Mouse (Mus musculus): ENCODE data around the gene Rabl3. TPM values are rescaled to one million over a fixed set of nuclear protein-coding genes. Genes with fewer than 3 reads are reported as not detected.
A peak's percentile ranks its signal among the peaks of the same experiment; 100 is the strongest.

Gene Rabl3
- polyA plus RNA-seq (2016; fragmentation: Nextera tagmentation; extraction: Ambion mirVana) = 45.9 and 48.4 TPM in 2 replicates

DNA sequence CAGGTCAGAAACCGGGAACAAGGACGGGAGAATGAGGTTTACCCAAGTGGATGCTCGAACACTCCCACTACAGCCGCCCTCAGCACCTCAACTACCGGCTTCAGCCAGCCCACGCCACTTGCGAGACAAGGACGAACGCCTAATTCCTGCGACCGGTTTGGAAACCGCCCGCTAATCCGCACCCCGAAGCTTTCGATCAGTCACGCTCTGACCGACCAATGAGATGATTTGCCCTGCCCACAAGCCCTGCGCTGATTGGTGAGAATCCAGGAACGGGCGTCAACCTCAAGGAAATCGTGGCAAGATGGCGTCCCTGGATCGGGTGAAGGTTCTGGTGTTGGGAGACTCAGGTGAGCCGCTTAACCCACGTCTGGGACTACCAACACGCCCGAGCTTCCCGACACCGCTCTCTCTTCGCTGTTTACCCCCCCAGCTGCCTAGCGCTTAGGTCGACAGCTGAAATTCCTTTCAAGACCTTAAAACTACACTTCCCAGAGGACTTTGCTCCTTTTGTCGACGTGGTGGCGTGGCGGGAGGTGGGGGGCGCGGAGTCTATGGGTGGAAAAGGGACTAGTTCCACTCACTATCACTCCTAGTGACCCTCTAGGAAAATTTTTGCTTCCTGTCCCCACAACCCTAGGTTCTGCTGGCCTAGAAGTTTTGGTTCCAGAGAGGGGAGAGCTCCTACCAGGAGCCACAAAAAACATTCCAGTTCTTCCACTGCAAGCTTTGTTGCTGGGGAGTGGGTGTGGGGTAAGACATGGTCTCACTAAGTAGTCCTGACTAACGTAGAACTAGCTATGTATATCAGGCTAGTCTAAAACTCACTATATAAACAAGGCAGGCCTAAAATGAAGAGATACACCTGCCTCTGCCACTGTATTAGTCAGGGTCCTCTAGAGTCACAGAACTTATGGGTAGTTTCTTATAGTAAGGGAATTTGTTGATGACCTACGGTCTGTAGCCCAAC lies at the start of gene Rabl3, which contains the start of gene Gtf2e1:
Rabl3 (plus strand) TSS at position 275 of the 970 bp plus-strand sequence.
Gtf2e1 (minus strand) TSS at position 179 of the 970 bp plus-strand sequence.
- DNase-seq (ENCODE audit: low spot score) = peak; percentile 97
- peaks cover 29% of the 10 kb centered on the region for H3K36me3 ChIP-seq
- peak within 1 kb of the TSS; percentile 99 for H3K27ac ChIP-seq (replicated peaks)
- H3K27me3 ChIP-seq (ENCODE audit: low read depth, poor library complexity, severe bottlenecking) = no peaks in the 10 kb centered on the region
- 2% methylated on average over 41 of the region's 41 CpGs for WGBS
- H3K4me3 ChIP-seq = peak within 1 kb of the TSS; percentile 80
- H3K9me3 ChIP-seq (replicated peaks) = no peaks in the 10 kb centered on the region
- peaks cover 25% of the 10 kb centered on the region for H3K4me1 ChIP-seq

DNA sequence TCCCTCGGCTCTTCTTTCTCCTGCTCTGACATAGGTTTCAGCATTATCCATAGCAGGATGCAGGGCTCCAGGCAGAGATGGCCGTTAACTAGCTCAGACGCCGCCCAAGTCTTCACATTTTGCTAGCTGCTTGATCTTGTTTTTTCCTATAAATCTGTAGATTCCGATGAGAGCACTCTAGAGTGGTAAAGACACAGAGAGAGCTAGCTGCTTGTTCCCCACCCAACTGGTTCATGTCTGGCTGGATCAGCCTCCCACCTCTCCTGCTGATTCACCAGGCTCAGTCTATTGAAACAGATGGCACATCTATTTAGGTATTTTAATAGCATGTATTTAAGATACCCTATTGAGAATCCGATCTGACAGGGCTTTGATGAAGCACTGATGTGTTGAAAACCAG lies 44.7 kb upstream of the Rabl3 start:
- Histone ChIP-seq H3K27me3 (ENCODE audit: low read depth, poor library complexity, severe bottlenecking) (no peaks in the 10 kb centered on the region), H3K9me3 (replicated peaks) (no peaks in the 10 kb centered on the region), H3K36me3 (no peaks in the 10 kb centered on the region), H3K27ac (replicated peaks) (no peak overlapping the region), H3K4me3 (no peak overlapping the region), H3K4me1 (peaks cover 11% of the 10 kb centered on the region)
- no peak for DNase-seq (ENCODE audit: low spot score)
- whole genome bisulfite sequencing = 90% methylated on average over 6 of the region's 6 CpGs

DNA sequence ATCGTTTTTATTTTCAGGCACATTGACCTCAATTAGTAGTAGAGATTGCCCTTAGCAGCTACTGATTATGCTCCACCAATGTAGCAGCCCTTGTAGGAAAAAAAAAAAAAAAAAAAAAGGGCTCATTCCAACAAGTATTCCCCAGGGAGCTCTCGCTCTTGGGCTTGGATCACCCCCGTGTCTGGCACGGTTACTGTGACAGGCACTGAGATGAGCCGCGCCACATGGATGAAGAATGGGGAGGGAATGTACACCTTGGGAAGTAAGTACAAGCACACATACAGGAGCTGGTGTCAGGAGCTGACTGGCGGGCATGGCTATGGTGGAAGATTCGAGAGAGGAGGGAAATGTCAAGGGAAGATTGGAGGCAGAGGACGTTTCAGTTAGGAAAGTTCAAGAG lies 41.1 kb upstream of the Rabl3 start:
- no peak for DNase-seq (ENCODE audit: low spot score)
- Histone ChIP-seq H3K4me1 (peaks cover 11% of the 10 kb centered on the region), H3K27me3 (ENCODE audit: low read depth, poor library complexity, severe bottlenecking) (no peaks in the 10 kb centered on the region), H3K36me3 (no peaks in the 10 kb centered on the region), H3K9me3 (replicated peaks) (no peaks in the 10 kb centered on the region), H3K4me3 (no peak overlapping the region), H3K27ac (replicated peaks) (no peak overlapping the region)
- 88% methylated on average over 9 of the region's 9 CpGs for WGBS

DNA sequence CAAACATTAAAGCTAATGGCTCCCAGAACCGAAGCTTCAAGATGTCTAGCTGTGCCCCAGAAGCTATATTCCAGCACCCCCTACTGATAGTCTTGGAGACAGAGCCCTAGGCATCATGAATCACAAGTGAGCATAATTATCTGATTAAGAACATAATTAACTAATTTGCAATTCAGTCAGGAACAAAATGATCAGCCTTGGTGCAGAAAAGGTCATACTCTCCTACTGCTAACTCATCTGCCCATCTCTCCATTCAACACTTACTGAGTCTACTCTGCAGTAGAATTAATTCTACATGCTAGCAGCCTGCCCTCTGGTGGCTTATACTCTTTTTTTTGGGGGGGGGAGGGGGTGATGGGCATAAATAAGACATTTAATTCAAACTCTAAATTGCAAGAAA lies 35.2 kb upstream of the Rabl3 start:
- WGBS = 81% methylated on average over 1 of the region's 1 CpGs
- no peak for DNase-seq (ENCODE audit: low spot score)
- no peak overlapping the region for H3K27ac ChIP-seq (replicated peaks)
- H3K36me3 ChIP-seq = peaks cover 13% of the 10 kb centered on the region
- H3K27me3 ChIP-seq (ENCODE audit: low read depth, poor library complexity, severe bottlenecking) = no peaks in the 10 kb centered on the region
- no peak overlapping the region for H3K4me3 ChIP-seq
- no peaks in the 10 kb centered on the region for H3K4me1 ChIP-seq
- no peaks in the 10 kb centered on the region for H3K9me3 ChIP-seq (replicated peaks)

DNA sequence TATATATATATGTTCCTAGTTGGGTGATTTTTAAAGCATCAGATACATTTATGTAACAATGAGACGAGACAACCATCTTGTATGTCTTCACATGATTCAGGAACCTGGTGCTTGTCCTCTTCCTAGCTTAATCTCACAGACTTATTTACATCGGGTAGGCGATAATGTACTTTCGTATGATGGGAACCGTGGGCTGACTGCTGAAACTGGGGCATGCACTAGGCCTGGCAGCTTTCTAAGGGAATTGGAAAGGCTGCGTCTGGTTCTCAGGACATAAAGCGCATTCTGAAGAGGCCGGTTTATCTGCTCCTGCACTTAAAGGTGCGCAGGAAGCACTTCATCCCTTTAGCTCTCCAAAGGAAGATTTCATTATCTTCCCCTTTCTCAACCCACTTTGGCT lies 32.9 kb upstream of the Rabl3 start:
- DNase-seq (ENCODE audit: low spot score) = no peak
- no peak overlapping the region for H3K27ac ChIP-seq (replicated peaks)

DNA sequence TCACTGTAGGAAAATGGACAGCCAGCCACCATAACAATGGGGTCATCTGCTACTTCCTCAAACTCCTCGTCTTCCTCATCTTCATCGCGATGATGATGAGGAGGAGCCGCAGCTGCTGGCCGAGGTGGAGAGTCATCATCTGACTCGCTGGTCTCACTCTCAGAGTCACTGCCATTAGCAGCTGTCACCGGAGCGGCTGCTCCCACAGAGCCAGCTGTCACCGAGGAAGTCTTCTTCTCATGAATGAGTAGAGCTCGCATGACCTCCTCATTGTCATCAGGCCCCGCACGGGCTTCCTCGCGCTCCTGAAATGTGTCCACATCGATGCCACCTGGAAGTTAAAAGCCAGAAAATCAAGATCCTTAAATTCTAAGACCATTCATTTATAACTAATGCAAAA lies 28.2 kb upstream of the Rabl3 start:
- no peak for DNase-seq (ENCODE audit: low spot score)
- H3K4me1 ChIP-seq = no peaks in the 10 kb centered on the region
- H3K27ac ChIP-seq (replicated peaks) = no peak overlapping the region
- H3K27me3 ChIP-seq (ENCODE audit: low read depth, poor library complexity, severe bottlenecking) = no peaks in the 10 kb centered on the region
- no peak overlapping the region for H3K4me3 ChIP-seq
- 95% methylated on average over 15 of the region's 15 CpGs for WGBS
- no peaks in the 10 kb centered on the region for H3K9me3 ChIP-seq (replicated peaks)
- H3K36me3 ChIP-seq = peaks cover 78% of the 10 kb centered on the region

More for the DNA sequence above, 32.9 kb upstream of the Rabl3 start:
- no peaks in the 10 kb centered on the region for H3K9me3 ChIP-seq (replicated peaks)
- no peaks in the 10 kb centered on the region for H3K27me3 ChIP-seq (ENCODE audit: low read depth, poor library complexity, severe bottlenecking)
- WGBS = 93% methylated on average over 9 of the region's 9 CpGs
- no peaks in the 10 kb centered on the region for H3K4me1 ChIP-seq
- H3K4me3 ChIP-seq = no peak overlapping the region
- peaks cover 35% of the 10 kb centered on the region for H3K36me3 ChIP-seq

DNA sequence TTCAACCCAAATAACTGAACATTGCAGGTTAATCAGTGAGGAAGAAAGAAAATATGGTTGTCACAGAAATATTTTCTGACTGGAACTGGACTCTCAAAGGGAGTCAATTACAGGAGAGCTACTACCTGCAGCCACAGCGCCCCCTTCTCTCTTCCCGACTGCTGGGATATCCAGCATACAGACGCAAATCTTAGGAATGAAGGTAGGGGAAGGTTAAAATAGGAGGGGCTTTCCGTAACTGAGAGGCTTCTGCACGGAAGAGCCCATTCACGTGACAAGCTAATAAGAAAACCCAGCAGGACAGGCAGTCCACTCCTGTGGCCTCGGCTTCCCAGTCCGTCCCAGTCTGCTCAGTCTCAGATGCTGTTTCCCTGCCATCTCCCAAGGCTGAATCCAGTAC lies 25.0 kb upstream of the Rabl3 start:
- no peak overlapping the region for H3K4me3 ChIP-seq
- H3K27me3 ChIP-seq (ENCODE audit: low read depth, poor library complexity, severe bottlenecking) = no peaks in the 10 kb centered on the region
- 82% methylated on average over 8 of the region's 8 CpGs for WGBS
- no peaks in the 10 kb centered on the region for H3K4me1 ChIP-seq
- no peaks in the 10 kb centered on the region for H3K9me3 ChIP-seq (replicated peaks)
- no peak for DNase-seq (ENCODE audit: low spot score)
- no peak overlapping the region for H3K27ac ChIP-seq (replicated peaks)
- H3K36me3 ChIP-seq = peaks cover 87% of the 10 kb centered on the region

DNA sequence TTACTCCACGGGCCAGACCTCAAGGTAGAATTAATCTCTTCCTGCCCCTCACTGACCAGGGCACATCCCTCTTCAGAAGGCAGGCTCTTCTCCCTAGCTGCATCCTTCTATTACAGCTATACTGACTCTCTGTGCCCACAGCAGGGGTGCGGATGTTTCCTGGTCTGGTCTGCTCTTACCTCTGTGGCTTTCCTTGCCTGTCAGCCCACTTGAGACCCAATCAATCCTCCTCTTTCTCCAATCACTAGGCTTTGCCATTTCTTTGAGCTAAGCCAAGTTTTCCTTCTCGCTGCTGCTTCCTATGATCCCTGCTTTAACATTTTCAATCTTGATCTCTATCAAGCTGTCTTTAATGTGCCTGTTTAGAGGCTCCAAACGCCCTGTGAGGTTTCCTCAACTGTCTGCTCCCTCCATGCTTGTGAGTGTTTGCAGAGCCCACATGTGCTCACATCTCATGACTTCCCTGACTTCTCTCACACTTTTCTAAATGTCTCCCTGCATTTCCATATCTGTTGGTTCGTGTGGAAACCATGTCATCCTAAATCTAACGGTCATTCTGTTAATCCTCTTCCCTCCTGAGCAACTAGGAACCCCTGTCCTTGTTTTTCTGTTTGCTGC lies 23.2 kb upstream of the Rabl3 start:
- H3K9me3 ChIP-seq (replicated peaks) = no peaks in the 10 kb centered on the region
- no peaks in the 10 kb centered on the region for H3K27me3 ChIP-seq (ENCODE audit: low read depth, poor library complexity, severe bottlenecking)
- peaks cover 87% of the 10 kb centered on the region for H3K36me3 ChIP-seq
- H3K4me3 ChIP-seq = no peak overlapping the region
- H3K4me1 ChIP-seq = no peaks in the 10 kb centered on the region
- H3K27ac ChIP-seq (replicated peaks) = no peak overlapping the region
- DNase-seq (ENCODE audit: low spot score) = no peak
- 88% methylated on average over 6 of the region's 6 CpGs for WGBS

DNA sequence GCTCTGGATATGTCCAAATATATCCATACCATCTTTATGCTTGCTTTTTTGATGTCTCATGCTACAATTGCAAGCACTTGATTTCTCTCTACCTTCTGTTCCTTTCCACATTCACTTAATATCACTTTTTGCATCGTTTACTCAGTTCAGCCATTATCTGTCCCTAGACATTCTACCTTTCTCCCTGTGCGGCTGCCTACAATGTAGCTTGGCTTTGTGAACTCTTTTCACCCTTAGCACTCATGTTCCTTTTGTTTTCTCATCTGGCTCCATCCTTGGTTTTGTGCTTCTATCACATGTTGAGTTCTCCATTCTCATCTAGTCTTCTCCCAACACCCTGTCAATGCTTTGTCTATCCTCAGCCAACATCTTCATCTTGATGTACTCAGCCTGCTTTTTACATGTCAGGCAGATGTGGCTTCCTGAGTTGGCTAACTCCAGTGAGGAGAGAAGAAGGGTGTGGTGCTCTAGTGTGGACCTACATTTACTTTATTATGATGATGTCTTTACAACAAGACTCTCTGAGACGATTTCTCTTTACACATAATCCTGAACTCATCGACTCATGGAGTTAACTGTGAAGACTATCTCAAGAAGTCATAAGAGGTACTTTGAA lies 22.0 kb upstream of the Rabl3 start:
- Histone ChIP-seq H3K9me3 (replicated peaks) (no peaks in the 10 kb centered on the region), H3K4me3 (no peak overlapping the region), H3K4me1 (no peaks in the 10 kb centered on the region), H3K27ac (replicated peaks) (no peak overlapping the region), H3K27me3 (ENCODE audit: low read depth, poor library complexity, severe bottlenecking) (no peaks in the 10 kb centered on the region), H3K36me3 (peaks cover 87% of the 10 kb centered on the region)
- WGBS = 90% methylated on average over 4 of the region's 4 CpGs
- DNase-seq (ENCODE audit: low spot score) = no peak

DNA sequence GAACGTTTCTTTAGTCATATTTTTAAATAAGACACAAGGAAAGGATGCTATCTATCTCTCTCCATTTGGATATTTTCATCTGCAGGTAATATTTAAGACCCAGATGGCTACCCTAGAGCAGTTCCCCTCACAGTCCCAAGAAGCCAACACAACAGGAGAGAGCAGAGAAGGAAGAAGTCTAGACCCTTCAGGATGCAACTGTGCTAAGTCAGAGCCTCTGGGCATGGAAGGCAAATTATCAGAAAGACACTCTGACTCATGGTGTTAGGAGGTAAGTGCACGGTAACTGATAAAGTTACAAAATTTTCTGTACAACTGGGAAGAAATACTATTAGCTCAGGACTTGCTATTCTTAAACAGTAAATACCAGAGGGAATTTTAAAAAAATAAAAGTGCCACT lies 21.0 kb upstream of the Rabl3 start:
- Histone ChIP-seq H3K9me3 (replicated peaks) (peaks cover 4% of the 10 kb centered on the region), H3K36me3 (peaks cover 87% of the 10 kb centered on the region), H3K4me3 (no peak overlapping the region), H3K27ac (replicated peaks) (no peak overlapping the region), H3K27me3 (ENCODE audit: low read depth, poor library complexity, severe bottlenecking) (no peaks in the 10 kb centered on the region), H3K4me1 (no peaks in the 10 kb centered on the region)
- DNase-seq (ENCODE audit: low spot score) = no peak
- 91% methylated on average over 2 of the region's 2 CpGs for WGBS

DNA sequence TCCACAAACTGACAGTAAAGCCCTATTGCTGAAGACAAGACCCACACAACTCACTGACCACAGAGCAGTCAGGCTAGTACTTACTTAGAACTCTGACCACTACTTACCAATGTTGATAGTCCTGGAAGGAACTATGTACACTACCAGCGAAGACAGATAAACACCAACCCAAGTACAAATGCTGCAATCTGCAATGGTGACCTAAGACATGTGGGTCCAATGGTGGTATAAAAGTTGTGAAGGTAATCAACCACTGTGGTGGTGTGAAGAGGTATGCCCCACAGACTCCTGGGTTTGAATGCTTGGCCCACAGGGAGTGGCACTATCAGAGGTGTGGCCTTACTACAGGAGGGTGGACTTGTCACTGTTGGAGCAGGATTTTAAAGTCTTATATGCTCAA lies 20.0 kb upstream of the Rabl3 start:
- WGBS = 98% methylated on average over 1 of the region's 1 CpGs
- Histone ChIP-seq H3K36me3 (peaks cover 90% of the 10 kb centered on the region), H3K4me3 (no peak overlapping the region), H3K9me3 (replicated peaks) (peaks cover 9% of the 10 kb centered on the region), H3K4me1 (no peaks in the 10 kb centered on the region), H3K27me3 (ENCODE audit: low read depth, poor library complexity, severe bottlenecking) (no peaks in the 10 kb centered on the region), H3K27ac (replicated peaks) (no peak overlapping the region)
- no peak for DNase-seq (ENCODE audit: low spot score)

DNA sequence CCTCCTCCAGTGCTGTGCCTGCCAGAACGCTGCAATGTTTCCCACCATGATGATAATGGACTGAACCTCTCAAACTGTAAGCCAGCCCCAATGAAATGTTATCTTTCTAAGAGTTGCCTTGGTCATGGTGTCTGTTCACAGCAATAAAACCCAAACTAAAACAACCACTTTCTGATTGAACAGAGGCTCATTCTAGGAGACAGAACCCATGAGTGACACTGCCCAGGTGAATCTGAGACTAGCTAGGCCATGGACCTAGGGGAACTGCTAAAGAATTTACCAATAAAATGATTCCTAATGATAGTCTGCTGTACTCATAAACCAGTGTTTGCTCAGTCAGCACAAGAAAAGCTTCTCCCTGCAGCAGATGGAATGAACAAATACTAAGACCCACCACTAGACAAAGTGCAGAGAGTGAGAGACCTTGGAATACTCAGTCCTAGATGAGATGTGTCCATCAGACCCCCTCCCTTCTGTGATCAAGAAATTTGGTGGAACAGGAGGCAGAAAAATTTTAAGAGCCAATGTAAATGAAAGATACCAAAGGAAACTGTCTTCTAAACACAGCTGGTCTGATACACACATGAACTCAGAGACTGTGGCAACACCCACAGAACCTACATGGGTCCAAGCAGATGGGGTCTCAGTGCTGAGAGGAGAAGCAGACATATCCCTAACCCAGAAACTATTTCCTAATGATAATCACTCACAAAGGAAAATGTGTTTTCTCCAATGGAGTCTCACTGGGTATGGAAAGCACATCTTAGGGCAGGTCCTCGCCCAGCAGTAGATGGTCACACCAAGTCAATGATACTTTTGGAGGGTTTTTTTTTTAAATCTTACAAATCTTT lies 19.3 kb upstream of the Rabl3 start:
- 94% methylated on average over 2 of the region's 2 CpGs for WGBS
- DNase-seq (ENCODE audit: low spot score) = no peak
- Histone ChIP-seq H3K27me3 (ENCODE audit: low read depth, poor library complexity, severe bottlenecking) (no peaks in the 10 kb centered on the region), H3K27ac (replicated peaks) (no peak overlapping the region), H3K36me3 (peaks cover 90% of the 10 kb centered on the region), H3K4me1 (no peaks in the 10 kb centered on the region), H3K9me3 (replicated peaks) (peaks cover 9% of the 10 kb centered on the region), H3K4me3 (no peak overlapping the region)

Data from midbrain, embryonic 10.5 days (tissue).